Mouse (Mus musculus) small intestine, adult 2 months (tissue): Measurements from ENCODE around the gene Myh9.

ENCODE experiments used
- CTCF ChIP-seq: fragments of 200-500 bp; IDR thresholded peaks from 2 replicates; pipeline ENCODE4 v1.5.1; 2012; ENCODE audit warnings: low read depth, mild to moderate bottlenecking, control low read depth, inconsistent platforms, low read length, moderate library complexity, mixed read lengths; ENCODE audit not compliant: insufficient replicate concordance, insufficient read length; ENCODE audit errors: extremely low read depth
- POLR2A ChIP-seq: fragments of 200-500 bp; IDR thresholded peaks from 2 replicates; pipeline ENCODE4 v1.6.1; 2012; ENCODE audit warnings: low read depth, mild to moderate bottlenecking, control low read depth, inconsistent platforms, low read length, moderate library complexity

DNA sequence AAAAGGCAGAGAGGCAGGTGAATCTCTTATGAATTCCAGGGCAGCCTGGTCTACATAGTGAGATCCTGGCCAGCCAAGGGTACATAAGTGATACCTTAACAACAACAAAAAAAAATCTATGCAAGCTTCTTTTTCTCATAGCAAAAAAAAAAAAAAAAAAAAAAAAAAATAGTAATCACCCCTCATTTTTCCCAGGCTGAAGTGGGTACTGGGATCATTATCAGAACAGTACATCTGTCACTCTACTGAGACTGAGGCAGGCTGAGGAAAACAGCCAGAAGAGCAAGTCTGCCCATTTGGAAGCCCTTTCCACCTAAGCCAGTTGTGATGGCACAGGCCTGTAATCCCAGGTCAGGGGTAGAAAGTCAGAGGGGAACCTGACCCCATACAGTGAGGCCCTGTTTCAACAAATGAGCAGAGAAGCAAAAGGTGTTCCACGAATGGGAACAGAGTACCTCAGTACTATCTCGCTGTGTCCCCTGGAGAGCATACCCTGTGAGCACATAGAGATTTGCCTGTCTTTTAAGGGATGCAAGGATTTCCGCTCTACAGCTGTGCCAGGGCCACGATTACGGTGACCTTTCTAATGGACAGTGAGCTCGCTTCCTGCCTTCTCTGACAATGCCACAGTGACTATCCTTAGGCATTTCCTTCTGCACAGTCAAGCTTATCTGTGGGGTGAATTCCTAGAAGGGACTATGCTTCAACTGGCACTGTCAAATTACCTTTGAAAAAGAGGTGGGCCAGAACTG, 5.1 kb downstream of the Myh9 start:
- TF ChIP-seq CTCF (no peak), POLR2A (no peak)
